Mouse (Mus musculus): ENCODE results near the gene Ica1. TPM values are rescaled to one million over a fixed set of nuclear protein-coding genes. Genes with fewer than 3 reads are reported as not detected.

The Ica1 gene
- polyA plus RNA-seq, 1 experiment from 2014 or later, result 18.4 TPM

DNA sequence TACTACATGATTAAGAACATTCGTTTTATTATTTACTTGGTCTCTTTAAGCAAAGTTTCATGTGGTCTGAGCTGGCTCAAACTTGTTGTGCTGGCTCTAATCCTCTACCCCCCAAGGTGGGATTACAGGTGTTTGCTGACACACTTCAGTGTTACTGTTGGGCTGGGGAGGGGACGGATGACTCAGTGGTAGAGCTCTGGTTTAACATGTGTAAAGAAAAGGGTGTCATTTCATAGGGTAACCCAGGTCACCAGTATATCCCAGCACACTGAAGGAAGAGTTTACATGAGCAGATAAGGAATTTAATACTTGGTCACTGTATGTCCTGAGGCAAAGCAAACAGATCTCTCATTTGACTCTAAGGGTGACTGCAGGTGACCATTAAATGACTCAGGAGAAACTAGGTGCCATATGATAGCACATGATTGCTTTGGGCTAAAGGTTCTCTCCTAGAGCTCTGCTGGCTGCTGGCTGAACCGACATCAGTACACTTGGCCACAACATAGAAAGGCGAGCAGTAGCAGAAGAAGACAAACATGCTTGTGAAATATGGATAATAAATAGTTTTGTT lies 128.9 kb downstream of the Ica1 start:
- ATAC-seq (ENCODE audit: low FRiP score, low read depth), result no peak
- Histone ChIP-seq H3K4me1 (peaks cover 5% of the 10 kb centered on the region; the same call in 1 of the 2 replicates), H3K27ac (replicated peaks) (no peak overlapping the region), H3K4me3 (no peak overlapping the region), H3K9me3 (no peaks in the 10 kb centered on the region), H3K4me2 (replicated peaks) (no peak overlapping the region), H3K9ac (replicated peaks) (no peak overlapping the region), H3K36me3 (no peaks in the 10 kb centered on the region), H3K27me3 (no peaks in the 10 kb centered on the region)
- 55% methylated on average over 4 of the region's 4 CpGs for WGBS

DNA sequence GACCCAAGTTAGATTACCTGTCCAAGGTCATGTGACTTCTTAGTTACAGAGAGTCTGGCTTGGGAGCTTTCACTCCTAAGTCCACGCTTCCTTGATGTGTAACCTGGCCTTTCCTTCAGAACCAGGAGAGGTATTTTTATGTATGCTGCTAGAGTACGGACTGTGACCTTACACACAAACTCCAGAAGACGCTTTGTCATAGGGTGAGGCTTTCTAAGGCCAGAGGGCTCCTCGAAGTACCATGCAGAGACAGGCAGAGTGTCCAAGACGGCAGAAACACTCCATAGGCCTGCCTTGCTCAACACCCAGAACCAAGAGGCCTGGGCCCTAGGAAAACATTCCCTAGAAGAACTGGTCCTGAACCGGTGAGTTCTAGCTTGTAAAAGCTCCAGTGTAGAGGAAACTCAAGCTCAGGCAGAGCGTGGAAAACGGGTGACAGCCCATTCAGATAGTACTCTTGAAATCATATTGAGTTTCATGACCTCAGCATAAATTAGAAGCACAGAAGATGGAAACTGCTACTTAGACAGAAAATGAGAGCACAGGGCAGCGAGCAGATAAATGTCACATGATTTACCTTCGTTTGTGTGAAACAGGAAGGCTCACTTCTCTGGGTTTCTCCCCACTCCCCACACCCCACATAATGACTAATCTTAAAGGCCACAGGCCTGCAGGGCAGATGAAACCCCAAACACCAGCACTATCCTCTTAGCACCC lies 129.9 kb downstream of the Ica1 start:
- Histone ChIP-seq H3K27me3 (no peaks in the 10 kb centered on the region), H3K4me3 (no peak overlapping the region)

DNA sequence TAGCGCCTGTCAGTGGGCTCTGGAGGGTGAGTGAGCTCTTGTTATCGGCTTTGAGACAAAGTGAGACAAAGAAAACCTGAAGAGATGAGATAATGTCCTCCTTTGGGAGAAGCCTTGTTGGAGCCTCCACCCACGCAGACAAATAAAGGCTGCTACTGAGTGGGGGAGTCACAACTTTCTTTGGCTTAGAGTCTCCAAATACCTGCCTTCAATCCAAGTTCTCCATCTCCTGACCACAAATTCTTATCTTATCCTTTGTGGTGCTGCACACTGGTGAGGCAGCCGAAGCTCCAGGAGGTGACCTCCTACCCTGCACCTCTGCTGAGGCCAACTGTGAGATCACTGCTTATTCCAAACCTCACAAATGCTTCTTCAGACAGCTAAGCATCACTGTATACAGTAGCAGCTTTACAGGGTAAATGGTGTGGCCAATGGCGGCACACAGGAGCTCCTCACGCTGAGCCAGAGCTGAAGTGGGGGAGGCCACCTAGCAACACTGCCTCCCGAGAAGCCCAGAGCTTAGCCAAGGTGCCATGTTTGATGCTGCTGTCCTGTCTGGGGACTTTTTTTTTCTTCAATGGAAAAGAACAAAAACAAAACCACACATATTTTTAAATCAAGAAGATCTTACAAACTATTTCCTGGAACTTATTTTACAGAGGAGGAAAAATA lies 130.6 kb downstream of the Ica1 start:
- H3K4me3 ChIP-seq, result no peak overlapping the region
- no peaks in the 10 kb centered on the region for H3K27me3 ChIP-seq
- H3K9me3 ChIP-seq, result no peaks in the 10 kb centered on the region
- no peak overlapping the region for H3K27ac ChIP-seq (replicated peaks)
- no peak for ATAC-seq (ENCODE audit: low FRiP score, low read depth)
- peaks cover 5% of the 10 kb centered on the region; the same call in 1 of the 2 replicates for H3K4me1 ChIP-seq
- no peak overlapping the region for H3K4me2 ChIP-seq (replicated peaks)
- H3K9ac ChIP-seq (replicated peaks), result no peak overlapping the region
- 83% methylated on average over 7 of the region's 7 CpGs for WGBS
- H3K36me3 ChIP-seq, result no peaks in the 10 kb centered on the region

More for the DNA sequence above, 129.9 kb downstream of the Ica1 start:
- Histone ChIP-seq H3K27ac (replicated peaks) (no peak overlapping the region), H3K36me3 (no peaks in the 10 kb centered on the region), H3K4me1 (peaks cover 5% of the 10 kb centered on the region; the same call in 1 of the 2 replicates), H3K4me2 (replicated peaks) (no peak overlapping the region), H3K9me3 (no peaks in the 10 kb centered on the region), H3K9ac (replicated peaks) (no peak overlapping the region)
- WGBS, result 79% methylated on average over 10 of the region's 10 CpGs
- ATAC-seq (ENCODE audit: low FRiP score, low read depth), result no peak

DNA sequence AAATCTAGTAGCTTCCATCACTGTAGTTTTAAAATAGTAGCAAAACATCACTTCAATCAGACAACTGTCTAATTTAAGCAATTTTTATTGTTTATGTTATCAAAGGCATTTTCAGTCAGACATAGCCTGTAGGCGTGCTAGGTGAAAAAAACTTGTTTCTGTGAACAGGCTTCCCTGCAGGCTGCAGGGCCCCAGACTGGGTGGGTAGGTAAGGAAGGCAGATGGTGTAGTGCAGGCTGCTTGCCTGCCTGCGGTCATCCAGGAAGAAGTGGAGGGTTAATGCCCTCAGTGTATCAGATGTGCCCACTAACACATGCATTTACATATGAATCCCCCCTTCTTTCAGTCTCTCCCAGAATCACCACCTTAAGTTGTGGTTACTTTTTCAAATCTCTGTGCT lies 132.6 kb downstream of the Ica1 start:
- Histone ChIP-seq H3K4me2 (replicated peaks) (no peak overlapping the region), H3K9ac (replicated peaks) (no peak overlapping the region), H3K27me3 (no peaks in the 10 kb centered on the region), H3K9me3 (no peaks in the 10 kb centered on the region), H3K27ac (replicated peaks) (no peak overlapping the region), H3K4me3 (no peak overlapping the region), H3K4me1 (peaks cover 5% of the 10 kb centered on the region; the same call in 1 of the 2 replicates), H3K36me3 (no peaks in the 10 kb centered on the region)
- ATAC-seq (ENCODE audit: low FRiP score, low read depth), result no peak
- 56% methylated on average over 2 of the region's 2 CpGs for WGBS

DNA sequence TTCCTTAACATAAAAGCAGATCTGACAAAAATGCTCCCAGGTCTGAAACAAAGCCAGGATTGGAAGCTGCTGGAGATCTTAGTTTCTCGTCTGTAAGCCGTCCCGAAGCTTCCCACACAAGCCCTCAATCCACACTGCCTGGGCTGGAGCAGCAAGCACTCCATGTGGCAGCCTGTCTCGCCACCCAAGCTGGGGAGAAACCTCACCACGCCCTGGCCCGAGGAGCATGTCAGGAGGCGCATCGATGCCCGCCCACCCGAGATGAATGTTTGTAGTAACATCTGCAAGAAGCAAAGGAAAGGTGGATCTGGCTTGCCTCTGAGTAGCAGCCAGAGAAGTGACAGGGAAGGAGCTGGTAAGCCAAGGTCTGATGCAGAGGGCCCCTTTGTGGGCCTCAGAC lies 133.6 kb downstream of the Ica1 start:
- no peak overlapping the region for H3K27ac ChIP-seq (replicated peaks)

DNA sequence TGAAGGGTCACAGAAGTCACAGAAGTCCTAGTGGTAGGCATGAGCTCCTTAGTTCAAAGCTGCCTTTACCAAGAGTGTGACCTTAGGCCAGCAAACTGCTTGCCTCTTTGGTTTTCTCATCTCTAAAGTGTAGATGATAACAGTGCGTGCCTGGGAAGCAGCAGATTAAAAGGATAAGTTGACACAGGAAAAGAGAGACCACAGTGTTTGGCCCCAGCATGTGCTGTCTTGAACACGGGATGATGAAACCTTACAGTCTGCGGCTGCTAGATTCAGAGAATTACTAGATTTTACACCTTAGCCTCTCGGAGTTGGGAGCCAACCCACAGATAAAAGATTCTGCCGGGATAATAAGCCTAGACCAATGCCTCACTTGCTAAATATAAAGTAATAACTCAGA lies 137.4 kb downstream of the Ica1 start:
- ATAC-seq (ENCODE audit: low FRiP score, low read depth), result no peak
- H3K27ac ChIP-seq (replicated peaks), result no peak overlapping the region
- H3K36me3 ChIP-seq, result no peaks in the 10 kb centered on the region
- H3K4me1 ChIP-seq, result peaks cover 5% of the 10 kb centered on the region; the same call in 1 of the 2 replicates
- WGBS, result 94% methylated on average over 5 of the region's 5 CpGs
- H3K27me3 ChIP-seq, result no peaks in the 10 kb centered on the region
- no peaks in the 10 kb centered on the region for H3K9me3 ChIP-seq
- no peak overlapping the region for H3K4me3 ChIP-seq
- no peak overlapping the region for H3K9ac ChIP-seq (replicated peaks)
- H3K4me2 ChIP-seq (replicated peaks), result no peak overlapping the region

More for the DNA sequence above, 133.6 kb downstream of the Ica1 start:
- no peak for ATAC-seq (ENCODE audit: low FRiP score, low read depth)
- Histone ChIP-seq H3K27me3 (no peaks in the 10 kb centered on the region), H3K4me1 (peaks cover 5% of the 10 kb centered on the region; the same call in 1 of the 2 replicates), H3K9ac (replicated peaks) (no peak overlapping the region), H3K9me3 (no peaks in the 10 kb centered on the region), H3K4me2 (replicated peaks) (no peak overlapping the region), H3K36me3 (no peaks in the 10 kb centered on the region), H3K4me3 (no peak overlapping the region)
- 82% methylated on average over 10 of the region's 10 CpGs for WGBS

DNA sequence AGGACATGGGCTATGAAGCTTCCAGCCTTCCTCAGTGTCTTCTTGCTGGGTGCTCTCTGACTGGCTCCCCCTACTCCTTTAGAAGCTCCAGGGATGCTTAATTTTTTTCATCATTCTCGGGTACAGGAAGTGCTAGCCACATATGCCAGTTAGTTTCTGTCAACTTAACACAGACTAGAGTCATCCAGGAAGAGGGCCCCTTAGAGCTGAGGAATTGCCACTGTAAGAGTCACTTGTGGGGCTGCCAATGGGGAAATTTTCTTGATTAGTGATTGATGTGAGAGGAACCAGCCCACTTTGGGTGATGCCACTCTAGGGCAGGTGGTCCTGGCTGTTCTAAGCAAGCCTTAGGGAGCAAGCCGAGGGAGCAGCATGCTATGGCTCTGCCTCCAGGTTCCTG lies 138.8 kb downstream of the Ica1 start:
- no peak for ATAC-seq (ENCODE audit: low FRiP score, low read depth)
- no peaks in the 10 kb centered on the region for H3K9me3 ChIP-seq
- H3K27me3 ChIP-seq, result no peaks in the 10 kb centered on the region
- 82% methylated on average over 2 of the region's 2 CpGs for WGBS
- H3K4me1 ChIP-seq, result no peaks in the 10 kb centered on the region
- H3K27ac ChIP-seq (replicated peaks), result no peak overlapping the region
- no peak overlapping the region for H3K4me3 ChIP-seq
- no peak overlapping the region for H3K4me2 ChIP-seq (replicated peaks)
- no peak overlapping the region for H3K9ac ChIP-seq (replicated peaks)
- no peaks in the 10 kb centered on the region for H3K36me3 ChIP-seq

DNA sequence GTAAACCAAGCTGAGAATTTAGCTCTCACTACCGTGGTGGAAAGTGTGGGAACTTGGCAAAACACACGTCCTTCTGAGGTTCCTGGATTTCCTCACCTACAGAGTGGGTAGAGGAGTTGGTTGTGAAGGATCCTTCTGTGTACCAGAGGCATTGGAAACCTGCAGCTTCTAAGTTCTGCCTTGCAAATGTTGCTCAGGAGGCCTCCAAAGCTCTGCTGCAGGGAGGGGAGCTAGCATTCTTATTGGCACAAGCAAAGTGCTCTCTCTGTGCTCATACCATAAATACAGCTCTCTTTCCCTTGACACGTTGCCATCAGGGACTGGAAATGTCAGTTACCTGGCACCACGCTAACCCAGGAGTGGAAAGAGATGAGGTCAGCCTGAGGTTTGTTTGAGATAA lies 139.4 kb downstream of the Ica1 start:
- Histone ChIP-seq H3K4me1 (no peaks in the 10 kb centered on the region), H3K9me3 (no peaks in the 10 kb centered on the region), H3K36me3 (no peaks in the 10 kb centered on the region), H3K27ac (replicated peaks) (no peak overlapping the region), H3K4me2 (replicated peaks) (no peak overlapping the region), H3K4me3 (no peak overlapping the region), H3K27me3 (no peaks in the 10 kb centered on the region), H3K9ac (replicated peaks) (no peak overlapping the region)
- WGBS, result 84% methylated on average over 4 of the region's 4 CpGs
- no peak for ATAC-seq (ENCODE audit: low FRiP score, low read depth)

DNA sequence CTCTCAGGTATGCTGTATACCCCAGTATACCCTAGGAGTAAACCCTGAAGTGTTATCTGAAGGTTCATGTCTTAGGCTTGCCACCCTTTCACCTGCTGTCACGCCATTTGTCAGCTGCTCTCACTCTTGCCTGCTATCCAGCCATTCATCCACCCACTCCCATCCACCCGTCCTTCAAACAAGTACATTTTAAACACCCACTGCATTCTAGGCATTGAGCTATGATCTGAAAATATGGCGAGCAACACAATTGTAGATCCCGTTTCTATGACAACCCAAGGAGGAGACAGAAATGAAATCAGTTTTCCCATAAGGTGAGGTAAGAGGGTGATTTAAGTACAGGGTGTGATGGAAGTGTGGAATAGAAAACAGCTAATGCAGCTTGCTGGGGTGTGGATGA lies 140.2 kb downstream of the Ica1 start:
- Histone ChIP-seq H3K4me2 (replicated peaks) (no peak overlapping the region), H3K36me3 (no peaks in the 10 kb centered on the region), H3K9me3 (no peaks in the 10 kb centered on the region), H3K27ac (replicated peaks) (no peak overlapping the region), H3K9ac (replicated peaks) (no peak overlapping the region), H3K4me1 (no peaks in the 10 kb centered on the region), H3K27me3 (no peaks in the 10 kb centered on the region), H3K4me3 (no peak overlapping the region)
- no peak for ATAC-seq (ENCODE audit: low FRiP score, low read depth)
- 84% methylated on average over 4 of the region's 4 CpGs for WGBS

DNA sequence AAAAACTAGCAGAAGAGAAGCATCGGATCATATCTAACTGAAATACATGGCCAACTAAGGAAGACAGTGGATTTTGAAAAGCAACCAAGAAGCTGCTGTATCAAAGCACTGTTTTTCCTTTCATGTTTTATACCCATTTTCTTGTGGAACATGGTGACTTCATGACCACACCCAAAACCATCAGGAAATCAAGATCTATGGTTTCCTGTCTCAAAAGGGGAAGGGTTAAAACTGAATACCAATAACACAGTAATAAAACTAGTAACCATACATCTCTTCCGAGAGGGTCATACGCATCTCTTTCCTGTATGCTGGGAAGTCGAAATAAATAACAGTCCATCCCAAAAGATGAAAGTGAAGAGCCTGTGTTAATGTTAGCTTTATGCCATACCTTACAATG lies 145.6 kb downstream of the Ica1 start:
- no peaks in the 10 kb centered on the region for H3K9me3 ChIP-seq
- no peak for ATAC-seq (ENCODE audit: low FRiP score, low read depth)
- 97% methylated on average over 4 of the region's 4 CpGs for WGBS

DNA sequence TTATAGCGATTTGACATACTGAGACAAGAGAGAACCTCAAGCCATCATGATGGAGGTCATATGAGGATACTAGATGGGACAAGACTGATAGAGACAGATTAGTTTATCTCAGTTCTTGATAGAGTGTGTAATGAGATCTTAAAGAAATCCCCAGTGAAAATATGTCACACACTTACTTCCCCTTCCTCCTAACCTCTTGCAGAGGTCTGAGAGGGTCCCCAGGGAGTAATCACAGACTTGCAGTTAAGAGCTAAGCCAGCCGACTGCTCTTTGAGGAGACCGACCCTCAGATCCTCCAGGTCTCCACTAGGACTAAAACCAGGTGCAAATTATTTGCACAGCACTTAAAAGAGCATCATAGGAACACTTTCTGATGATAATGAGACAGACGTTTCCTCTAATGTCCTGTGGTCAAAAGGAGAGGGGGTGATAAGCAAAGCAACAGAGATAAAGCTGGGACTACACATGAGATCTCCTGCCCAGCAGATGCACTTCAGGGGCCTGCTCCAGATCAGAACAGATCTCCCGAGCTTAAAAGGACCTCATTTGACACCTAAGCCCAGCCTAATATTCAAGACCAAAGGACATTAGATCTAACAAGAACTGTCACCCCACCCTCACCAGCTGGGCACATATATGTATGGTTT lies 146.2 kb downstream of the Ica1 start:
- no peak for ATAC-seq (ENCODE audit: low FRiP score, low read depth)
- Histone ChIP-seq H3K9ac (replicated peaks) (no peak overlapping the region), H3K27me3 (no peaks in the 10 kb centered on the region), H3K27ac (replicated peaks) (no peak overlapping the region), H3K4me2 (replicated peaks) (no peak overlapping the region), H3K9me3 (no peaks in the 10 kb centered on the region), H3K4me1 (no peaks in the 10 kb centered on the region), H3K4me3 (no peak overlapping the region), H3K36me3 (no peaks in the 10 kb centered on the region)
- WGBS, result 71% methylated on average over 5 of the region's 5 CpGs

More for the DNA sequence above, 145.6 kb downstream of the Ica1 start:
- H3K9ac ChIP-seq (replicated peaks), result no peak overlapping the region
- H3K4me2 ChIP-seq (replicated peaks), result no peak overlapping the region
- no peaks in the 10 kb centered on the region for H3K36me3 ChIP-seq
- H3K27me3 ChIP-seq, result no peaks in the 10 kb centered on the region
- H3K4me3 ChIP-seq, result no peak overlapping the region
- no peaks in the 10 kb centered on the region for H3K4me1 ChIP-seq
- no peak overlapping the region for H3K27ac ChIP-seq (replicated peaks)

DNA sequence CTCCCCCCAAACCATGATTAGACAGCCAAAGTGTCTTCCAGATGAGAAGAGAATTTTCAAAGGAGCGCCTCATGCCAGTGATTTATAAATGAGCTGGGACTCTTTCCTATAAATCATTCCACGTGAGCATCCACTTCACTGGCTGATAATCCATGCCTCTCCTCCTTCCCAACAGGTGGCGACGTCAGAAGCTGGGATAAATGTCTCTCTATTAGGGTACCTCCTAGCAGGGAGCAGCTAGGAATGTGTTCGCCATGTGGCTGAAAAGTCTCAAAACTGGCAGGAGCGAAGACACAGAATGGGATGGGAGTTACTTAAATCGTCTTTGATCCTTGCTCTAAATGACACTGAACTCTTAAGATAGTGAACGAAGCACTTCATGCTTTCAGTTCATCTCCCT lies 146.9 kb downstream of the Ica1 start:
- 88% methylated on average over 8 of the region's 8 CpGs for WGBS
- no peak overlapping the region for H3K4me2 ChIP-seq (replicated peaks)
- H3K9me3 ChIP-seq, result no peaks in the 10 kb centered on the region
- ATAC-seq (ENCODE audit: low FRiP score, low read depth), result no peak
- H3K36me3 ChIP-seq, result no peaks in the 10 kb centered on the region
- no peaks in the 10 kb centered on the region for H3K27me3 ChIP-seq
- H3K4me1 ChIP-seq, result no peaks in the 10 kb centered on the region
- H3K9ac ChIP-seq (replicated peaks), result no peak overlapping the region
- H3K4me3 ChIP-seq, result no peak overlapping the region
- no peak overlapping the region for H3K27ac ChIP-seq (replicated peaks)
